Mouse (Mus musculus): ENCODE measurements around the gene Ldb3. TPM values are rescaled to one million over a fixed set of nuclear protein-coding genes. Genes with fewer than 3 reads are reported as not detected.

The Ldb3 gene
- polyA plus RNA-seq, 3 experiments from 2014 or later: not detected

GRCm38 (mm10) chr14:34590017-34590570 lies 1.6 kb upstream of the Ldb3 start:
- ATAC-seq: no peak

DNA sequence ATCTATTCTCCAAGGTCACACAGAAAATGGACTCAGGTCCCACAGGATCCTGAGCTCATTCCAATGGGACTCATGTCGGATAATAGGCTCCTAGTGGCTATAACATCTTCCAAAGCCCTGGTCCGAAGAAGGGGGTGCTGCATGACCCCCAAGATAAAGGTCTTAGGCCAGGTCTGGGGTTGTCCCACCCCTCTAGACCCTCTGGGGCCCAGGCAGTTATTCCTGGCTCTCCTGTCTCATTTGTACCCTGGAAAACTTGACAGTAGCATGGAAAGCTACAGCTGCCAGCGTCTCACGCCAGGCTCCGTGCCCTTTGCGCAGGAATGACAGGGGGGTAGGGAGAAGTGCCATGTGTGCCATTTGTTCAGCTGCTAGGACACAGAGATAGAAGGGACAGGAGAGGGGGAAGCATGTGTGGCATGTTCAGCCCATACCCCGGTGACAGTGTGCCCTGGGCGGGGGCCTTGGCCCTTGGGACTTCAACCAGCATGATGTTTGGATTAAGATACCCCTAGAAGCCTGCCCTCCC lies 767 bp upstream of the Ldb3 start:
- no peak for ATAC-seq

DNA sequence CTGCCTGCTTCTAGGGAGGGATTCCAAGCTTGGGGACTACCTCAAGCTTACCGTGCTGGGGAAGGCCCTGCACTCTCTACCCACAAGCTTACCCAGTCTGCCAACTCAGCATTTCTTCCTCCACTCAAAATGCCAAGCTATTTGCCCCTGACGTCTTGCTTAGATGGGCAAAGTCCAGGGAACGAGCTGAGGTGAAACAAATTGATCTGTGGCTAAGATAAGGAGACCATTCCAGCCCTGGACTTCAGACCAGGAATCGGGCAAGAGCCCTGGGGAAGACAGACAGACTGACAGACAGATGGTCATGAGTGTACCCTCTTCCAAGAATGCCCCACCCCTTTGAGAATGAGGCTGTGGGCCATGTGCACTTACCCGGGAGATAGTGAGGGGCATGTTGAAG lies 477 bp downstream of the Ldb3 start:
- ATAC-seq: no peak

DNA sequence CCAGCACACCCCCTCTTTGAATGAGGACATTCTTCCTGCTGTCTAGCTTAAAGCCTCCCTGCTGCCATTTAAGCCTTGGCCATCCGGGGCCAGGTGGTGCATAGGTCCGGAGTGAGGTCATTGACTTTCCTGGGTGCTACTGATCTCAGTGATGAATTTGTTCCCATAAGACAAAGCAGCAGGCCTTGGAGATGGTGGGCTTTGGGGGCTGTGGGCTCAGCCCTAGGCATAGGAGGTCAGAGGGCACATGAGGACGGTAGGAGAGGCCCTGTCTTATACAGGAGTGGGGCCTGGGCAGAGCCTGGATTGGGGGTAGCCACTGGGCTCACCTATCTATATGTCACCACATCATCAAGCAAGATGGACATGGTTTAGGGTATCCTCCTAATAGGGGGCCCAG lies 1.6 kb downstream of the Ldb3 start:
- ATAC-seq: no peak

DNA sequence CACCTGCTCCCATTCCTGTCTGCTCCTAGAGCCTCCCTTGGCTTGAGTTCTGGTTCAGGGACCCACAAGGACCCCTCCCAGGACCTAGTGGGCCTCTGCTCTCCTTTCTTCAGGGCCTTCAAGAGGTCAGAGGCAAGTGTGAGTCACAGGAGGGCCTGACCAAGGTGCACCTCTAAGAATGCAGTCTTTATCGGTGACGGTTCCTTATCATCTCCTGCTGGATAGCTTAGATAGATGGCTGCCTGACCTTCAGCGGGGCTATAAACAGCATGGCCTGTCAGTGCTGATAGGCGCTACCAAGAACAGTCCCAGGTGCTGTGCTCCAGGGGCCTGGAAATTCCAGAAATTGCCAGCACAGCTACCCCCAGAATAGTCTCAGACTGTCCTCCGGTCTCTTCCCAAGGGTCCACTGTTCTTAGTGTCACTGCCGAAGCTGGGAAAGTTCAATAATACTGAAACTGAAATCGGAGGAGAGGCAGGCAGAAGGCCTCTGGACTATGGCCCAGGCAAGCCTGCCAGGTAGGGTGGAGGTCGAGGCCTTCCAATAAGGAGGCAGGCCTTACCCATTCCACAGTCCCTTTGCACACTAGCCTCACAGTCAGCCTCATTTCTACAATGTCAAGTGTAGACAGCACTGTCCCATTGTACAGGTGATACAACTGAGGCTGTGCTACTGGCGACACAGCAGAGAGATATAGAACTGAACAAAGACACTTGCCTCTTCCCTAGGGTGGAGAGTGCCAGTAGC lies 3.0 kb downstream of the Ldb3 start:
- no peak for ATAC-seq

DNA sequence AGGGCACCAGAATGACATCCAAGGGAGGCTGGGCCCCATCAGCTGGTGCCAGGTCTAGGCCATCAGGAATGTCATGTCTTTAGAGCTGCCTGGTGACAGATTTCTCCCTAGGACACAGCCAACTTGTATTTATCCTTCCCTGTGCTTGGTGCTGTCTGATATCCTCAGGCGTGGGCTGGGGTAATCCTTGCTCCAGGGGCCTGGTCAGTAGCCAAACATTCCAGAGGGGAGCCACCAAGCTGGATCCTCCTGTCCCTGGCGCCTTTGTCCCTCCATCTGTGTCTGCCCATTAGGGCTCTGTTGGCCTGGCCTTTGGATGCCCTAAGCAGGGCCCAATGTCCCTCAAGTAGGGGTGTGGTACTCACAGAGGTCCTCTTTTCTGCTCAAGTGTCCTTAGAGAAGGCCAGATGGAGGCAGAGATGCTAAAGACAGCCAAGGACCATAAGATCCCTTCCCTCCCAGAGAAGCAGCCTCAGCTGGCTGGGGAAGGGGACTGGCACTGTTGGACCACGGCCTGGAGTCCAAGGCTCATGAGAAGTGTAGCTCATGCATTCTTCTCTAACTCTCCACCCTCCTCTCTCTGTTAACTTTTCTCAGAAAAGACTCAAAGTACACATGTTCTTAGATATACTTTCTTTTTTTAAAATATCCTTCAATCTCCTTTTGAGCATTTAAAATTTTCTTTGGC lies 5.6 kb downstream of the Ldb3 start:
- ATAC-seq: no peak

- ATAC-seq: no peak
These were observed 11.6 kb downstream of the Ldb3 start for GRCm38 (mm10) chr14:34576858-34577257.

DNA sequence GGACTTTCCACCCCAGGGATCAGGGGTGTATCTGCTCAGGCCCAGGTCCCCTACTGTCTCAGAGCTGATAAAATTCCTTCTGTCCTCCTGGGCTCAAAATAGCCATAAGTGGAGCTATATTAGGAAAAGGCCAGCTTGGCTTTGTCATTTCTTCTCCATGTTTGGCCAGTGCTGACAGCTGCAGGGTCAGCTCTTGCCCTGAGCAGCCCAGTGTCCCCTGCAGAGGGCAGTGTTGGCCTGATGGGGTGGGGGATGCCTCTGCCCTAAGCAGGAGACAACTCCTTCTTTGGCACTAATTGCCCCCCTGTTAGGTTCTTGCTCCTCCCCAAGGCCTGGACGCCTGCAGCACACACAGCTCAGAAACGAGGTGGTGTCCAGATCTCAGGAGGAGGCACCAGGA lies 14.4 kb downstream of the Ldb3 start:
- no peak for ATAC-seq

- ATAC-seq: no peak
These were observed 15.1 kb downstream of the Ldb3 start for GRCm38 (mm10) chr14:34573348-34573913.

- ATAC-seq: no peak
These were observed 16.7 kb downstream of the Ldb3 start for GRCm38 (mm10) chr14:34571610-34572387.

DNA sequence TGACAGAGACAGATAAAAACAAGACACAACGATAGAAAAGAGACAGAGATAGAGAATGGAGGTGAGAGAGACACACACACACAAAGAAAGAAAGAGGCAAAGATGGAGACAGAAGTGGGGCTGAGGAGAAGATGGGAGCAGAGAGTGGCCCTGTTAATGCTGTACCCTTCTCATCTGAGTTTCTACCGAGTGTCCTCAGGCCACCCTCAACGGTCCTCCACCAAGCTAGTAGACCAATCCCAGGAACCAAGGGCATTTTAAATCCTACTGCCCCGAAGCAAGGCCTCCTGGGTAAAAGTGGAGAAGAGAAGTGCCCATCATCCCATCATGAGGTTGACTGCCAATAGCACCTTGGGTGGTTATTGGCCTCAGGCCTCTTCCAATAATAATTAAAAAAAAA lies 17.6 kb downstream of the Ldb3 start:
- ATAC-seq: no peak

- ATAC-seq: peak; percentile 38
These were observed 18.2 kb downstream of the Ldb3 start for GRCm38 (mm10) chr14:34570294-34570693.

- ATAC-seq: no peak
These were observed 18.8 kb downstream of the Ldb3 start for GRCm38 (mm10) chr14:34569534-34570194.

DNA sequence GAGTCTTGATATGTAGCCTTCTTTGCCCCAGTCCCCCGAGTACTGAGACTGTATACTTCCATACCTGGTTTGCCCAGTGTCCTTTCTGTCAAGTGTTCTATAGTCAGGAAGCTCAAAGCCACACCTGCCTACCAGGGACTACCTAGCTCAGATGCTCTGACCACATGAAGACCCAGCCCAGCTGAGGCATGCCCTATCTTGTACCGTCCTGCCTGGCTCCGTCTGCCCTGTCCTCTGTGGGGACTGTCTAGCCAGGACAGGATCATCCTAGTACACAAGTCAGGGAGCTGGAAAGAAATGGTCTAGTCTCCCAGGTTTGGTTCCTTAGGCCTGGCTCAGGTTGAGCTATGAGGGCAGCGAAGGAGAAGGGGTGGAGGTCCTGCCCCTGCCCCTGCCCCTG lies 19.9 kb downstream of the Ldb3 start:
- ATAC-seq: no peak

DNA sequence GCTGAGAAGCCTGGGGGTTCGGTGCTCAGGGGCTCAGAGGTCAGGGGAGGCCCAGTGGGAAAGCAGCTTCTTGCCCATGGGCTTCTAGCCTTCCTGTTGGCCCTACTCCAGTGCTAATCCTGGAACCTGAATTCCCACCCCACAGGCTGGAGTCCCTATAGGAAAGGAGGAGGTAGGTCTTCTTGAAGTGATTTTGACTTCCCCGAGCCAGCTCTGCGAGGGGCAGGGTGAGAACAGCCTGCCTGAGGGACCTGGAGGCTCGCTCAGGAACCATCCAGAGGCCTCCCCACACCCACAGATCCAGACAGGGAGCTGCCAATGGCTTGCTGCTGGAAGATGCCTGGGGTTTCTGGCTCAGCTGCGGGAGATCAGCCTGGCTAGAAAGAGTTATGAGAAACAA lies 20.8 kb downstream of the Ldb3 start:
- no peak for ATAC-seq

- no peak for ATAC-seq
These were observed 22.0 kb downstream of the Ldb3 start for GRCm38 (mm10) chr14:34566530-34566929.

- ATAC-seq: no peak
These were observed 22.8 kb downstream of the Ldb3 start for GRCm38 (mm10) chr14:34565711-34566110.

GRCm38 (mm10) chr14:34564646-34565045 lies 23.8 kb downstream of the Ldb3 start:
- ATAC-seq: no peak

- no peak for ATAC-seq
These were observed 26.1 kb downstream of the Ldb3 start for GRCm38 (mm10) chr14:34562393-34562792.

DNA sequence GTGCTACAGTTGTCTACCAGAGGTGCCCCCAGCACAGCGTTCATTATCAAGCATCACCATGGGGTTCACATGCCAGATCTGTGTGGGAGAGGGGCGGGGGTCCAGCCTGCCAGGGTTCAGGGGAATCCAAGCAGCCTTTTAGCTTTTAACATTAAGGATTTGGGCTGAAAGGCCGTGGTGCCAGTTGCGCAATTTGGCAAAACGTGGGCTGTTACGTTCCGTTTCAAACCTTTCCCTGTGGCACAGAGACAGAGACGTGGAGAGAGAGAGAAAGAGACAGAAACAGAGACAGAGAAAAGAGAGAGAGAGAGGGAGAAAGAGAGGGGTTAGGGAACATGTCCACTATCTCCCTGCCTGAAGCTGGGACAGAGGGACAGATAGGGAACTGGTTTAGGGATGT lies 26.8 kb downstream of the Ldb3 start:
- no peak for ATAC-seq

DNA sequence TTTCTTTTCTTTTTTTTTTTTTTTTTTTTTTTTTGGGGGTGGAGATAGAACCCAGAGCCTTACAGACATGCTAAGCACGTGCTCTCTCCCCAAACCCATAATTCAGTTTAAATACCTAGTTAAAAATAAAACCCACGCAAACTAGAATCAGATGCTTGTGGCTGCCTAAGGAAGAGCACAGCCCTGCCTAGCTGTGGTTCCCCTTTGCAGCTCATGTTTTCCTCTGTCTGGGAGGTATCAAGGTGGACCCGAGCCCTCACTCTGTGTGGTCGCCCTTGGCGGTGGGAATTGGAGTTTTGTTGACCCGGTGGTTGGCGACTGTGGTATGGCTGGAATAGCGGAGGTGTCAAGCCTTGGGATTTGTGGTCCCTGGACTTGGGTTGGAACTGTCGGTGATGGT lies 29.5 kb downstream of the Ldb3 start:
- ATAC-seq: no peak

- ATAC-seq: no peak
These were observed 33.3 kb downstream of the Ldb3 start for GRCm38 (mm10) chr14:34555211-34555610.

Measured in inflammation-experienced regulatory T-cells, adult 6 months (primary cell).